Mouse (Mus musculus) heart, postnatal 4 days (tissue): Measurements from ENCODE around the gene Arxes1. TPM values are rescaled to one million over a fixed set of nuclear protein-coding genes. Genes with fewer than 3 reads are reported as not detected.
"Not testable (repeated sequence)": the region's sequence is repeated elsewhere in the genome, so short reads cannot be mapped to it uniquely, and the experiment has no call there.

Experiments
- DNase-seq: peaks from one replicate; pipeline ENCODE4 v3.0.0; 2021
- total RNA-seq, 2 experiments: library from RNA; stranded (reverse); gene quantifications; 2 replicates each; pipeline ENCODE4 v1.2.3; 2021

Gene Arxes1
- total RNA-seq: 1 to 10 TPM; 4.2 to 5.2 TPM

GRCm38 (mm10) chrX:136032799-136033763, at the start of gene Arxes1:
TSS of gene Arxes1 (plus strand) at chrX:136033367.
- DNase-seq: peak; percentile 38

DNA sequence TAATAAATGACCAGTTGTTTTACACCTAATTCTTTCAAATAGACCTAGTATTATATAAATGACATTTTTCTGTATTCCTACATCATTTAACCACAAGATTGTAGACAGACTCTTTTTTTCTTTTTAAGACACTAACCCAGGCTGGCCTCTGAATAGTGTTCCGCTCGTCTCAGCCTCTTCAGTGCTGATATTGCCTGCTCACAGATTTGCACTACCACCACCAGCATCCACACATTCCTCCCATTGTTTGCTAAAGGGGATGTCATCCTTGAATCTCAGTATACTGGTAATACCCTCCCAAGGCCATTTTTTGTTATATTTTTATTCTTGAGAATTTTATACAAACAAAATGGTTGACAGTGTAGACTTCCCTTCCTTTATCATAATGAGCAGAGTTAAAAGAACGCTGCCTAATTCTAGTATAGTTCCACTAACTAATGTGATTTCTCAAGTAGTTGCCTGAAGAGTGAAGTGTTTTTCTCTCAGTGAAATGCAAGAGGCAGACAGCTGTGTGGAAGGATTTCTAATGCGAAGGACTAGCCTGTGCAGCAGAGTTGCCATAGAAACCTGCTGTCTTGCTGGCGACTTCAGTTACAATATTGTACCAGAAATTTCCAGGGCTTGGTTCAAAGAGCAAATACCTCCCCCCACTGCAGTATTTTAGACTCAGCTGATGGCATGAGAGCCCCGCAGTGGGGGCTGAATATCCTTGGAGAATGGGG, 48.5 kb upstream of the Arxes1 start:
- DNase-seq: no peak

GRCm38 (mm10) chrX:135986267-135986666, 46.9 kb upstream of the Arxes1 start:
- no peak for DNase-seq

GRCm38 (mm10) chrX:135990661-135991060, 42.5 kb upstream of the Arxes1 start:
- DNase-seq: no peak

DNA sequence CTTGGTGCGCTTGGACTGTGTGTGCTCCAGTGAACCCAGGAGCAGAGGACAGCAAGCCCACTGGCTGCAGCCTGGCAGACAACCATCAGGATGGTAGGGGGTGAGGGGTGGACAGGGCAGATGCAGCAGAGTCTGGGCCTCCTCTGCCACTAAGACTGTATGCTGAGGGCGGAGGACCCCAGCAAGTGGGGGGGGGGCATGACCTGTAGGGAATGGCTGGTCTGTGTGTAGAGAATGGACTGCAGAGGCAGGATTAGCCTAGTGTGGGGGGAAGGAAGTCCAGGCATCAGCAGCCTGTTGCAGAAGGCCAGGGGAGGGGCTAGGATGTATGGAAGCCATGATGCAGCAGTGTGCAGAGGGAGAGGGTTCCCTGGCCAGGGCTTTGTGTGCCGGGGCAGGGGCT, 40.0 kb upstream of the Arxes1 start:
- not testable (repeated sequence) for DNase-seq

GRCm38 (mm10) chrX:135993664-135994119, 39.5 kb upstream of the Arxes1 start, which contains the start of gene Arxes2:
TSS of gene Arxes2 (plus strand) at chrX:135993824.
- not testable (repeated sequence) for DNase-seq

- no peak for DNase-seq
These were observed 25.8 kb upstream of the Arxes1 start for GRCm38 (mm10) chrX:136007199-136007843.

- DNase-seq: peak; percentile 7
These were observed 18.8 kb upstream of the Arxes1 start for GRCm38 (mm10) chrX:136014392-136014791.

GRCm38 (mm10) chrX:136030331-136030730, 2.8 kb upstream of the Arxes1 start:
- no peak for DNase-seq

GRCm38 (mm10) chrX:136043726-136044125, 10.6 kb downstream of the Arxes1 start:
- DNase-seq: no peak

DNA sequence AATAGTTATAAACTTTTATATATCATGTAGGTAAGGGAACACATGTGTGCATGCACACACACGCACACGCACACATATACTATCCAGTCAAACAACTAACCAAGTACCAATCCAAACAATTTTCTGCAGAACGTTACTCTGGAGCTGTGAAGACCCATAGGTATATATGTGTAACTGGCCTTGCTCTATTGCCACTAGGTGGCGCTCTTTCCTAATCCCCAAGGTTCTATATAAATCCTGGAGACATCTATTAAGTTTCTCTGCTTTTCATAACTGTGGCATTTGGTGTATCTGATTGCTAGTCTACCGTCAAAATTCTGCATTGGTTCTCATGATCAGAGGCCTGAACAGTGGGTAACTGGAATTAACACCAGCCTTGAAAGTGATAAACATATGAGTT, 14.4 kb downstream of the Arxes1 start:
- peak; percentile 63 for DNase-seq

- no peak for DNase-seq
These were observed 18.1 kb downstream of the Arxes1 start for GRCm38 (mm10) chrX:136051219-136051618.

- no peak for DNase-seq
These were observed 27.5 kb downstream of the Arxes1 start for GRCm38 (mm10) chrX:136060698-136061097.

DNA sequence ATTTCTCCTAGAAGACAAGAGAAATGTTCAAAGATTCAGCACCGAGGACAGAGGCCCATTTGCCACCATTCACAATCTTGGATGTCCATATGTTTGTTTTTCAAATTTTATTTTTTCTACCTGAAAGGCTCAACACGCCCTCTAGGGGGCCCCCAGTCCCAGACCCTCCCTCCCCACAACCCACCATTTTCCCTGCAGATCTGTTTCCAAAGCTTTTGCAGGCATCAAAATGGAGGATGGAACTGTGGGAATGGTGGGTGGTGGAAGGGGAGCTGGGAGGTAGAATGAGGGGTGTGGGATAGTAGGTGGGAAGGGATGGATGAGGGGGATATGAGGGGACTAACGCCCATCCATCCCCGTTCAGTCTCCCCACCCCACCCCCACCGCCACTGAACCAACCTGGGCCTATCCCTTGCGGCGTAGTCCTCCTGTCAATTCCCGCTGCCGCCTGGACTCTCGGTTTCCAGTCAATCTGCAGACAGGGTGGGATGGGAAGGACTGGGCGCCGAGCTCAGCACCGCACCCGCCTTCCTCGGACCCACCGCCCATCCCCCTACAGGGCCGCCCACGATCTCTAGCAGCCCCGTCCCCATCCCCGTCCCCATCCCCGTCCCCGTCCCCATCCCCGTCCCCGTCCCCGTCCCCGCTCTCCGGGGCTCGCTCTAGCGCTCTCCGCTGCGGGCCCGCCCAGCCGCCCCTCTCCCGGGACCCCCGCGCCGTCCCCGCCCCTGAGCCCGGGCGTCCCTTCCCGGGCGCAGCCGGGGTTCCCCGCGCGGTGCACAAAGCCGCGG, 34.2 kb downstream of the Arxes1 start:
- not testable (repeated sequence) for DNase-seq

- not testable (repeated sequence) for DNase-seq
These were observed 34.9 kb downstream of the Arxes1 start, which contains the start of gene Bex2 for GRCm38 (mm10) chrX:136068020-136068419. TSS of gene Bex2 (minus strand) at chrX:136068236.

Other genes with a start within 250 kb of the Arxes1 start
- 10 to 100 TPM; 47.2 to 61.2 TPM for gene Bhlhb9, start 235.8 kb upstream of the Arxes1 start, total RNA-seq
- 10 to 100 TPM in 1 of 2 experiments, 1 to 10 TPM in 1; 8.0 to 11.9 TPM for gene Gprasp2, start 194.3 kb upstream of the Arxes1 start, total RNA-seq
- 10 to 100 TPM; 13.0 to 17.1 TPM for gene Arxes2, start 39.5 kb upstream of the Arxes1 start, total RNA-seq
- 1 to 10 TPM; 1.9 to 9.6 TPM for gene Bex2, start 34.9 kb downstream of the Arxes1 start, total RNA-seq
- not detected for gene Nxf3, start 51.9 kb downstream of the Arxes1 start, total RNA-seq
- 10 to 100 TPM; 47.1 to 56.8 TPM for gene Bex4, start 105.6 kb downstream of the Arxes1 start, total RNA-seq
- gene Tceal8, start 139.0 kb downstream of the Arxes1 start, total RNA-seq: 100 to 1,000 TPM; 103 to 119 TPM
- 10 to 100 TPM; 18.0 to 23.2 TPM for gene Tceal5, start 170.5 kb downstream of the Arxes1 start, total RNA-seq
- 10 to 100 TPM; 24.0 to 86.2 TPM for gene Tceal7, start 181.4 kb downstream of the Arxes1 start, total RNA-seq
- 100 to 1,000 TPM; 145 to 157 TPM for gene Bex1, start 182.1 kb downstream of the Arxes1 start, total RNA-seq
- gene Tceal9, start 211.7 kb downstream of the Arxes1 start, total RNA-seq: 100 to 1,000 TPM; 210 to 224 TPM
- 100 to 1,000 TPM; 191 to 204 TPM for gene Bex3, start 236.9 kb downstream of the Arxes1 start, total RNA-seq